Mouse (Mus musculus): Measurements from ENCODE around the gene Aebp1. TPM values are rescaled to one million over a fixed set of nuclear protein-coding genes. Genes with fewer than 3 reads are reported as not detected.

The Aebp1 gene
- total and polyA plus RNA-seq, 3 experiments = not detected

DNA sequence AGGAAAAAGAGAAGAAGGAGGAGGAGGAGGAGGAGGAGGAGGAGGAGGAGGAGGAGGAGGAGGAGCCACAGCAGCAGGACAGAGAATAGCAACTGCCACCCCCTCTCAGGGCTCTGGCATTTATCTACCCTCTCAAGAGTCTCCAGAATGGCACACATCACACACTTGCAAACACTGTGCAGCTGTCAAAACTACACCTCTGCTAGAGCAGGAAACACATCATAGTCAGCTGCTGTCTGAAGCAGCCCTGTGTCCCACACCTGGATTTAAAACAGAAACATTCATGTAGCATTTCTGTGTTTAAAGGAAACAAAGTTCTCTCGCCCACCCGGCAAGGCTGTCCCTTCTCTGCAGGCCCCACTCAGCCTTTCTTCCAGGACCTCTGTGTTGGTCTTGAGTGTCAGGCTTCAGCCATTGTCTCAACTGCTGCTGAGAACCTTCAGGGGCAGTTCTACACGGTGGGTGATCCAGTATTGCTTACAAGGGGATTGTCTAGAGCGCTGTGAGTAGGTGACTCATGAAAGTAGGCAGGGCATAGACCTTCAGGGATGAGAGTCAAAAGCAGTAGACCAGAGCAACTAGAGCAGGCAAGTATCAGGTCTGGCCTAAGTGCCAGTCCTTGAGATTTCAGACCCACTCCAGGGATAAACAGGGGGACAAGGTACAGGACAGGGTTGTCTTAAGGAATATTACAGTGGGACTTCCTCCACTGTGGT lies 10.6 kb upstream of the Aebp1 start:
- ATAC-seq (ENCODE audit: extremely low read depth, insufficient number of reproducible peaks, low FRiP score, poor library complexity, severe bottlenecking) = no peak
- no peak for DNase-seq (ENCODE audit: low spot score)
- H3K4me1 ChIP-seq (ENCODE audit: insufficient read depth, low read depth, low read length) = no peaks in the 10 kb centered on the region

GRCm38 (mm10) chr11:5852314-5852713 lies 9.4 kb upstream of the Aebp1 start:
- TF ChIP-seq CTCF (IDR thresholded peaks at IDR 0.05; ENCODE audit: low read depth, low read length) (no peak), POLR2AphosphoS5 (IDR thresholded peaks at IDR 0.05; ENCODE audit: insufficient replicate concordance, low read depth, low read length) (no peak), TAL1 (conservative IDR thresholded peaks at IDR 0.05; ENCODE audit: low read depth, low read length) (no peak)

More for the DNA sequence above, 10.6 kb upstream of the Aebp1 start:
- Histone ChIP-seq H3K4me3 (ENCODE audit: low read depth, low read length) (no peak overlapping the region), H3K36me3 (replicated peaks) (no peaks in the 10 kb centered on the region), H3K27me3 (ENCODE audit: insufficient read depth, low read length) (peaks cover 2% of the 10 kb centered on the region), H3K9me3 (replicated peaks) (peaks cover 4% of the 10 kb centered on the region)
- no peak for TF ChIP-seq CTCF (IDR thresholded peaks at IDR 0.05; ENCODE audit: low read depth, low read length)
- no peak for TF ChIP-seq GATA1 (IDR thresholded peaks at IDR 0.05; ENCODE audit: borderline replicate concordance, low read length)
- no peak for TF ChIP-seq POLR2AphosphoS5 (IDR thresholded peaks at IDR 0.05; ENCODE audit: insufficient replicate concordance, low read depth, low read length)
- no peak for TF ChIP-seq GATA2 (IDR thresholded peaks at IDR 0.05; ENCODE audit: borderline replicate concordance, low read depth, low read length)
- no peak for TF ChIP-seq TAL1 (conservative IDR thresholded peaks at IDR 0.05; ENCODE audit: low read depth, low read length)

DNA sequence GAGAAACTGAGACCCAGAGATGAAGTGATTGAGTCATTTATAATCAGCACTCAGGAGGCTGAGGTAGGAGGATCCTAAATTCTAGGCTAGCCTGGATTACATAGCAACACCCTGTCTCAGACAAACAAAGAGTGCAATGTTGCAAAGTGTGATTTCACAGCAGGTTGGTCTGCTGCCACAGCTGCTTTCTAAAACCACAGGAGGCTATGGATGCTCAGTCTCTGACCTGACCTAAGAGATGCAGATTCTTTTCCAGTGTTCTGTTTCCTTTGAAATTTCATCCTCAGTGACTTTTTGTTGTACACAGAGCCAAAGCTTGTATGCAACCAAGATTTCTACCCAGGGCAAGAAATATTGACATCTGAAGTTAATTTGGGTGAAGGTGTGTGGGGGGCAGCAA lies 6.3 kb upstream of the Aebp1 start:
- Histone ChIP-seq H3K4me3 (ENCODE audit: low read depth, low read length) (no peak overlapping the region), H3K36me3 (replicated peaks) (no peaks in the 10 kb centered on the region), H3K4me1 (ENCODE audit: insufficient read depth, low read depth, low read length) (0 out of 2 replicates have a peak, but pooled peaks cover 2% of the 10 kb centered on the region), H3K9me3 (replicated peaks) (peaks cover 3% of the 10 kb centered on the region; the same call in 1 of the 2 replicates), H3K27me3 (ENCODE audit: insufficient read depth, low read length) (peaks cover 13% of the 10 kb centered on the region)
- TF ChIP-seq GATA2 (IDR thresholded peaks at IDR 0.05; ENCODE audit: borderline replicate concordance, low read depth, low read length) (no peak), TAL1 (conservative IDR thresholded peaks at IDR 0.05; ENCODE audit: low read depth, low read length) (no peak)
- ATAC-seq (ENCODE audit: extremely low read depth, insufficient number of reproducible peaks, low FRiP score, poor library complexity, severe bottlenecking) (no peak), DNase-seq (ENCODE audit: low spot score) (no peak)

More at GRCm38 (mm10) chr11:5852314-5852713, 9.4 kb upstream of the Aebp1 start:
- DNase-seq (ENCODE audit: low spot score) (no peak), ATAC-seq (ENCODE audit: extremely low read depth, insufficient number of reproducible peaks, low FRiP score, poor library complexity, severe bottlenecking) (no peak)
- H3K4me1 ChIP-seq (ENCODE audit: insufficient read depth, low read depth, low read length) = no peaks in the 10 kb centered on the region
- no peaks in the 10 kb centered on the region for H3K36me3 ChIP-seq (replicated peaks)
- H3K4me3 ChIP-seq (ENCODE audit: low read depth, low read length) = no peak overlapping the region
- H3K9me3 ChIP-seq (replicated peaks) = no peaks in the 10 kb centered on the region
- H3K27me3 ChIP-seq (ENCODE audit: insufficient read depth, low read length) = peaks cover 5% of the 10 kb centered on the region

- H3K27me3 ChIP-seq (ENCODE audit: insufficient read depth, low read length) = peaks cover 16% of the 10 kb centered on the region
- 0 out of 2 replicates have a peak, but pooled peaks cover 2% of the 10 kb centered on the region for H3K4me1 ChIP-seq (ENCODE audit: insufficient read depth, low read depth, low read length)
- H3K9me3 ChIP-seq (replicated peaks) = peaks cover 3% of the 10 kb centered on the region; the same call in 1 of the 2 replicates
- H3K36me3 ChIP-seq (replicated peaks) = no peaks in the 10 kb centered on the region
- no peak for ATAC-seq (ENCODE audit: extremely low read depth, insufficient number of reproducible peaks, low FRiP score, poor library complexity, severe bottlenecking)
- no peak for TF ChIP-seq CTCF (IDR thresholded peaks at IDR 0.05; ENCODE audit: low read depth, low read length)
- TF ChIP-seq GATA1 (IDR thresholded peaks at IDR 0.05; ENCODE audit: borderline replicate concordance, low read length) = no peak
- no peak for TF ChIP-seq POLR2AphosphoS5 (IDR thresholded peaks at IDR 0.05; ENCODE audit: insufficient replicate concordance, low read depth, low read length)
- no peak for TF ChIP-seq TAL1 (conservative IDR thresholded peaks at IDR 0.05; ENCODE audit: low read depth, low read length)
- no peak for TF ChIP-seq GATA2 (IDR thresholded peaks at IDR 0.05; ENCODE audit: borderline replicate concordance, low read depth, low read length)
- no peak for DNase-seq (ENCODE audit: low spot score)
- no peak overlapping the region for H3K4me3 ChIP-seq (ENCODE audit: low read depth, low read length)
Observed at GRCm38 (mm10) chr11:5855902-5856301, 5.8 kb upstream of the Aebp1 start.

GRCm38 (mm10) chr11:5856479-5857130 lies 5.1 kb upstream of the Aebp1 start:
- peaks cover 23% of the 10 kb centered on the region for H3K27me3 ChIP-seq (ENCODE audit: insufficient read depth, low read length)
- TF ChIP-seq CTCF (IDR thresholded peaks at IDR 0.05; ENCODE audit: low read depth, low read length) (no peak), POLR2AphosphoS5 (IDR thresholded peaks at IDR 0.05; ENCODE audit: insufficient replicate concordance, low read depth, low read length) (no peak), GATA2 (IDR thresholded peaks at IDR 0.05; ENCODE audit: borderline replicate concordance, low read depth, low read length) (no peak), GATA1 (IDR thresholded peaks at IDR 0.05; ENCODE audit: borderline replicate concordance, low read length) (no peak), TAL1 (conservative IDR thresholded peaks at IDR 0.05; ENCODE audit: low read depth, low read length) (no peak)
- no peak for DNase-seq (ENCODE audit: low spot score)

GRCm38 (mm10) chr11:5858723-5859122 lies 3.0 kb upstream of the Aebp1 start:
- TF ChIP-seq GATA2 (IDR thresholded peaks at IDR 0.05; ENCODE audit: borderline replicate concordance, low read depth, low read length) = no peak
- TF ChIP-seq CTCF (IDR thresholded peaks at IDR 0.05; ENCODE audit: low read depth, low read length) = peak; percentile 44
- no peaks in the 10 kb centered on the region for H3K36me3 ChIP-seq (replicated peaks)
- H3K4me3 ChIP-seq (ENCODE audit: low read depth, low read length) = no peak overlapping the region
- H3K4me1 ChIP-seq (ENCODE audit: insufficient read depth, low read depth, low read length) = 0 out of 2 replicates have a peak, but pooled peaks cover 2% of the 10 kb centered on the region
- H3K9me3 ChIP-seq (replicated peaks) = peaks cover 3% of the 10 kb centered on the region; the same call in 1 of the 2 replicates
- DNase-seq (ENCODE audit: low spot score) (no peak), ATAC-seq (ENCODE audit: extremely low read depth, insufficient number of reproducible peaks, low FRiP score, poor library complexity, severe bottlenecking) (no peak)
- peaks cover 41% of the 10 kb centered on the region for H3K27me3 ChIP-seq (ENCODE audit: insufficient read depth, low read length)

More at GRCm38 (mm10) chr11:5856479-5857130, 5.1 kb upstream of the Aebp1 start:
- Histone ChIP-seq H3K4me1 (ENCODE audit: insufficient read depth, low read depth, low read length) (0 out of 2 replicates have a peak, but pooled peaks cover 2% of the 10 kb centered on the region), H3K9me3 (replicated peaks) (peaks cover 3% of the 10 kb centered on the region; the same call in 1 of the 2 replicates), H3K36me3 (replicated peaks) (no peaks in the 10 kb centered on the region), H3K4me3 (ENCODE audit: low read depth, low read length) (no peak overlapping the region)
- ATAC-seq (ENCODE audit: extremely low read depth, insufficient number of reproducible peaks, low FRiP score, poor library complexity, severe bottlenecking) = no peak

All from G1E (cell line).